Mouse (Mus musculus) heart, embryonic 15.5 days (tissue): Measurements from ENCODE around the gene Atm. TPM values are rescaled to one million over a fixed set of nuclear protein-coding genes. Genes with fewer than 3 reads are reported as not detected.

Experiments used
- microRNA-seq: library from miRNA; unstranded; fragments of <30 nt; microRNA quantifications from one replicate; pipeline ENCODE4, GENCODE M21; 2016
- polyA plus RNA-seq: library from polyadenylated mRNA; unstranded; fragments of >200 nt; fragmentation: Nextera tagmentation; extraction: Ambion mirVana; gene quantifications from 2 replicates; pipeline ENCODE4 v1.2.1, GENCODE M21; 2015

Gene Atm
- polyA plus RNA-seq, 1 experiment from 2014 or later = 7.3 TPM

Small RNA genes lying within 50 kb of the gene (microRNA-seq; reads per million reads assigned to microRNA genes)
- not detected for gene Mir130c

Other genes with a start within 250 kb of the Atm start
- gene Exph5, start 235.1 kb downstream of the Atm start, polyA plus RNA-seq = 0.31 and 0.93 TPM in 2 replicates
- 22.8 and 24.1 TPM in 2 replicates for gene Kdelc2, start 152.7 kb downstream of the Atm start, polyA plus RNA-seq
- 0.86 and 1.2 TPM in 2 replicates for gene 4930550C14Rik, start 134.4 kb downstream of the Atm start, polyA plus RNA-seq
- gene Npat, start 307 bp upstream of the Atm start, polyA plus RNA-seq = 10.7 and 12.1 TPM in 2 replicates
- 189 and 222 TPM in 2 replicates for gene Acat1, start 73.6 kb upstream of the Atm start, polyA plus RNA-seq
- 25.3 and 28.0 TPM in 2 replicates for gene Cul5, start 133.3 kb upstream of the Atm start, polyA plus RNA-seq
- 0.15 and 0.18 TPM in 2 replicates for gene Rab39, start 169.5 kb upstream of the Atm start, polyA plus RNA-seq
- 0.39 and 1.2 TPM in 2 replicates for gene Slc35f2, start 234.8 kb upstream of the Atm start, polyA plus RNA-seq